In genomic region chr19:40345684-40346083, GRCm38 (mm10) we compare ENCODE assay signal across 7 mouse cellular contexts.
A peak's percentile ranks its signal among the peaks of the same experiment; 100 is the strongest.
DNase-seq lines count a peak whose midpoint lies in the region; ATAC-seq and TF ChIP-seq lines count a peak whose summit lies in the region.

No protein-coding gene starts in this region.

- 13% methylated on average over 5 of the region's 5 CpGs for WGBS in midbrain, embryonic 14.5 days
- 21% methylated on average over 5 of the region's 5 CpGs for whole genome bisulfite sequencing in midbrain, embryonic 13.5 days
- 16% methylated on average over 5 of the region's 5 CpGs for WGBS in intestine, embryonic 14.5 days
- WGBS in lung, adult 2 months: 24% methylated on average over 5 of the region's 5 CpGs

- H3K9me3 ChIP-seq in midbrain, embryonic 14.5 days (ENCODE audit: control insufficient read depth, low read length): no peaks in the 10 kb centered on the region
- H3K9me3 ChIP-seq in midbrain, embryonic 13.5 days: no peaks in the 10 kb centered on the region
- H3K9me3 ChIP-seq in intestine, embryonic 14.5 days (ENCODE audit: control insufficient read depth, low read length): no peaks in the 10 kb centered on the region

- peak; percentile 72 for DNase-seq in midbrain, embryonic 14.5 days
- DNase-seq in T-cell, adult 2 months (ENCODE audit: low spot score): peak; percentile 59
- DNase-seq in embryo, embryonic 10 days (ENCODE audit: low spot score): peak; percentile 88
- DNase-seq in intestine, embryonic 14.5 days (ENCODE audit: low spot score): peak; percentile 67
- peak; percentile 55 for DNase-seq in lung, adult 2 months
- DNase-seq in spleen, postnatal 10 days (ENCODE audit: low spot score in 2 of 2): peak; percentile 43 to 76

- H3K4me1 ChIP-seq in midbrain, embryonic 14.5 days (ENCODE audit: control insufficient read depth, insufficient read depth, low read length): peaks cover 32% of the 10 kb centered on the region
- peaks cover 29% of the 10 kb centered on the region for H3K4me1 ChIP-seq in midbrain, embryonic 13.5 days (replicated peaks)
- 0 out of 2 replicates have a peak, but pooled peaks cover 7% of the 10 kb centered on the region for H3K4me1 ChIP-seq in intestine, embryonic 14.5 days (replicated peaks; ENCODE audit: control insufficient read depth, insufficient read depth, low read length)
- H3K4me1 ChIP-seq in lung, adult 2 months (ENCODE audit: control insufficient read depth, insufficient read depth, low read length): no peaks in the 10 kb centered on the region

- H3K4me3 ChIP-seq in midbrain, embryonic 14.5 days (replicated peaks; ENCODE audit: low read depth, low read length): no peak overlapping the region
- H3K4me3 ChIP-seq in midbrain, embryonic 13.5 days (replicated peaks): no peak overlapping the region
- H3K4me3 ChIP-seq in intestine, embryonic 14.5 days (ENCODE audit: low read depth, low read length): no peak overlapping the region
- no peak overlapping the region for H3K4me3 ChIP-seq in lung, adult 2 months (replicated peaks; ENCODE audit: extremely low read depth, low read depth, low read length)

- H3K27ac ChIP-seq in midbrain, embryonic 14.5 days (replicated peaks; ENCODE audit: low read depth, low read length): no peak overlapping the region
- no peak overlapping the region for H3K27ac ChIP-seq in midbrain, embryonic 13.5 days
- H3K27ac ChIP-seq in intestine, embryonic 14.5 days (ENCODE audit: low read depth): peak overlapping the region; percentile 74; the same call in 1 of the 2 replicates

- TF ChIP-seq CTCF in lung, adult 2 months (IDR thresholded peaks at IDR 0.05; ENCODE audit: insufficient read depth, low read length): peak; percentile 99

- peaks cover 4% of the 10 kb centered on the region; the same call in 1 of the 2 replicates for H3K36me3 ChIP-seq in midbrain, embryonic 14.5 days (ENCODE audit: control insufficient read depth, insufficient read depth, low read length)
- 0 out of 2 replicates have a peak, but pooled peaks cover 2% of the 10 kb centered on the region for H3K36me3 ChIP-seq in midbrain, embryonic 13.5 days
- H3K36me3 ChIP-seq in intestine, embryonic 14.5 days (ENCODE audit: control insufficient read depth, insufficient read depth, low read length): 0 out of 2 replicates have a peak, but pooled peaks cover 2% of the 10 kb centered on the region

- no peak overlapping the region for H3K9ac ChIP-seq in midbrain, embryonic 14.5 days (replicated peaks; ENCODE audit: low read length)
- H3K9ac ChIP-seq in midbrain, embryonic 13.5 days (replicated peaks): no peak overlapping the region
- H3K9ac ChIP-seq in intestine, embryonic 14.5 days (ENCODE audit: low read length): no peak overlapping the region

- ATAC-seq in midbrain, embryonic 14.5 days (ENCODE audit: low FRiP score, low TSS enrichment): no peak
- no peak for ATAC-seq in midbrain, embryonic 13.5 days
- ATAC-seq in intestine, embryonic 14.5 days (replicated peaks; ENCODE audit: low FRiP score, low TSS enrichment, low read depth): no peak

- no peaks in the 10 kb centered on the region for H3K27me3 ChIP-seq in midbrain, embryonic 14.5 days (ENCODE audit: control insufficient read depth, insufficient read depth, low read length)
- no peaks in the 10 kb centered on the region for H3K27me3 ChIP-seq in midbrain, embryonic 13.5 days
- H3K27me3 ChIP-seq in intestine, embryonic 14.5 days (replicated peaks; ENCODE audit: control insufficient read depth, insufficient read depth, low read length): no peaks in the 10 kb centered on the region

- H3K4me2 ChIP-seq in midbrain, embryonic 14.5 days (ENCODE audit: low read length): no peak overlapping the region
- no peak overlapping the region for H3K4me2 ChIP-seq in midbrain, embryonic 13.5 days (replicated peaks)
- no peak overlapping the region for H3K4me2 ChIP-seq in intestine, embryonic 14.5 days (ENCODE audit: low read length)

- no peak for TF ChIP-seq POLR2A in lung, adult 2 months (IDR thresholded peaks at IDR 0.05; ENCODE audit: borderline replicate concordance, extremely low read depth, low read depth, low read length)
